Mouse (Mus musculus) ovary, postnatal 10 days (tissue): ENCODE measurements around the gene Atp8b3.

ENCODE experiments used
- DNase-seq: peaks from one replicate; pipeline ENCODE4 v3.0.0; 2022; ENCODE audit warnings: low spot score

The Atp8b3 gene

GRCm38 (mm10) chr10:80538710-80539394 lies at the start of gene Atp8b3:
Atp8b3 (minus strand) TSS chr10:80539124.
- DNase-seq, result no peak

GRCm38 (mm10) chr10:80587305-80587657 lies 48.4 kb upstream of the Atp8b3 start:
- no peak for DNase-seq

- no peak for DNase-seq
These were observed 47.7 kb upstream of the Atp8b3 start for GRCm38 (mm10) chr10:80586407-80587304.

GRCm38 (mm10) chr10:80585581-80585980 lies 46.7 kb upstream of the Atp8b3 start:
- DNase-seq, result no peak

GRCm38 (mm10) chr10:80584642-80585552 lies 46.0 kb upstream of the Atp8b3 start:
- DNase-seq, result no peak

- no peak for DNase-seq
These were observed 45.1 kb upstream of the Atp8b3 start for GRCm38 (mm10) chr10:80584045-80584488.

- DNase-seq, result no peak
These were observed 44.1 kb upstream of the Atp8b3 start for GRCm38 (mm10) chr10:80583047-80583446.

- DNase-seq, result no peak
These were observed 40.0 kb upstream of the Atp8b3 start for GRCm38 (mm10) chr10:80578911-80579310.

GRCm38 (mm10) chr10:80578131-80578750 lies 39.3 kb upstream of the Atp8b3 start:
- peak; percentile 67 for DNase-seq

- peak; percentile 97 for DNase-seq
These were observed 38.5 kb upstream of the Atp8b3 start, which contains the start of gene Klf16 for GRCm38 (mm10) chr10:80577195-80578130. Klf16 (minus strand) TSS chr10:80577321.

- no peak for DNase-seq
These were observed 37.6 kb upstream of the Atp8b3 start for GRCm38 (mm10) chr10:80576351-80577194.

GRCm38 (mm10) chr10:80575925-80576324 lies 37.0 kb upstream of the Atp8b3 start:
- no peak for DNase-seq

- no peak for DNase-seq
These were observed 36.0 kb upstream of the Atp8b3 start for GRCm38 (mm10) chr10:80574896-80575295.

- DNase-seq, result no peak
These were observed 35.0 kb upstream of the Atp8b3 start for GRCm38 (mm10) chr10:80573944-80574343.

- no peak for DNase-seq
These were observed 33.6 kb upstream of the Atp8b3 start for GRCm38 (mm10) chr10:80572477-80572876.

GRCm38 (mm10) chr10:80570871-80571836 lies 32.2 kb upstream of the Atp8b3 start:
- no peak for DNase-seq

- no peak for DNase-seq
These were observed 31.5 kb upstream of the Atp8b3 start for GRCm38 (mm10) chr10:80570419-80570818.

- no peak for DNase-seq
These were observed 30.7 kb upstream of the Atp8b3 start for GRCm38 (mm10) chr10:80569664-80570066.
